Mouse (Mus musculus) embryonic fibroblast, embryonic 13.5 days (primary cell): ENCODE measurements at regions not wholly inside any gene's neighbourhood (a gene's known extent, or its start where the extent isn't known, plus 50 kb on each side); places are given as distances from the start of the nearest gene placed in this dataset.

ENCODE experiments used
- CTCF ChIP-seq: IDR thresholded peaks from 2 replicates; pipeline ENCODE4 v1.5.1; 2011; ENCODE audit warnings: mild to moderate bottlenecking, control low read depth, low read length, moderate library complexity, borderline replicate concordance; ENCODE audit not compliant: insufficient read depth
- POLR2A ChIP-seq: IDR thresholded peaks from 2 replicates; pipeline ENCODE4 v1.6.1; 2011; ENCODE audit warnings: low read depth, mild to moderate bottlenecking, control low read depth, low read length, moderate library complexity

- TF ChIP-seq CTCF (no peak), POLR2A (no peak)
Observed at GRCm38 (mm10) chr12:70675846-70676245, 149.5 kb upstream of the Frmd6 start.
